Mouse (Mus musculus) heart, adult 2 months (tissue): ENCODE measurements at regions not wholly inside any gene's neighbourhood (a gene's known extent, or its start where the extent isn't known, plus 50 kb on each side); places are given as distances from the start of the nearest gene placed in this dataset.

Source experiments
- CTCF ChIP-seq: fragments of 200-600 bp; IDR thresholded peaks from 2 replicates; pipeline ENCODE4 v1.8.1; 2022; ENCODE audit warnings: antibody characterized with exemption, mild to moderate bottlenecking, moderate library complexity
- POLR2A ChIP-seq: fragments of 200-500 bp; IDR thresholded peaks from 2 replicates; pipeline ENCODE4 v1.6.1; 2011; ENCODE audit warnings: mild to moderate bottlenecking, low read depth, low read length, control low read depth; ENCODE audit not compliant: insufficient read depth

- TF ChIP-seq POLR2A (no peak), CTCF (no peak)
Measured at GRCm38 (mm10) chr13:37517055-37517807, 172.2 kb downstream of the Ly86 start.
